Mouse (Mus musculus): ENCODE measurements around the gene Kif12. TPM values are rescaled to one million over a fixed set of nuclear protein-coding genes. Genes with fewer than 3 reads are reported as not detected.

Gene Kif12
- polyA plus RNA-seq, 1 experiment from 2014 or later: not detected

GRCm38 (mm10) chr4:63199366-63199765 is 27.4 kb upstream of the Kif12 start:
- Histone ChIP-seq H3K27me3 (no peaks in the 10 kb centered on the region), H3K4me1 (replicated peaks) (no peaks in the 10 kb centered on the region)
- 88% methylated on average over 5 of the region's 5 CpGs for WGBS

GRCm38 (mm10) chr4:63194366-63194765 is 22.4 kb upstream of the Kif12 start:
- Histone ChIP-seq H3K4me1 (replicated peaks) (no peaks in the 10 kb centered on the region), H3K36me3 (no peaks in the 10 kb centered on the region), H3K9ac (no peak overlapping the region), H3K4me3 (no peak overlapping the region), H3K27ac (replicated peaks) (no peak overlapping the region), H3K9me3 (no peaks in the 10 kb centered on the region), H3K4me2 (no peak overlapping the region), H3K27me3 (no peaks in the 10 kb centered on the region)
- no peak for ATAC-seq (ENCODE audit: low read depth)
- WGBS: 72% methylated on average over 2 of the region's 2 CpGs

More at GRCm38 (mm10) chr4:63199366-63199765, 27.4 kb upstream of the Kif12 start:
- Histone ChIP-seq H3K4me2 (no peak overlapping the region), H3K36me3 (no peaks in the 10 kb centered on the region), H3K9me3 (no peaks in the 10 kb centered on the region), H3K9ac (no peak overlapping the region), H3K4me3 (no peak overlapping the region), H3K27ac (replicated peaks) (no peak overlapping the region)
- ATAC-seq (ENCODE audit: low read depth): no peak

GRCm38 (mm10) chr4:63191641-63192040 is 19.7 kb upstream of the Kif12 start:
- Histone ChIP-seq H3K36me3 (no peaks in the 10 kb centered on the region), H3K9ac (no peak overlapping the region), H3K4me1 (replicated peaks) (no peaks in the 10 kb centered on the region), H3K27ac (replicated peaks) (no peak overlapping the region), H3K4me3 (no peak overlapping the region), H3K27me3 (no peaks in the 10 kb centered on the region), H3K9me3 (no peaks in the 10 kb centered on the region), H3K4me2 (no peak overlapping the region)
- ATAC-seq (ENCODE audit: low read depth): no peak
- 78% methylated on average over 5 of the region's 5 CpGs for WGBS

GRCm38 (mm10) chr4:63186281-63186870 is 14.4 kb upstream of the Kif12 start:
- no peaks in the 10 kb centered on the region for H3K9me3 ChIP-seq
- peak; percentile 44; the same call in 1 of the 2 replicates for ATAC-seq (ENCODE audit: low read depth)
- H3K4me1 ChIP-seq (replicated peaks): peaks cover 5% of the 10 kb centered on the region; the same call in 1 of the 2 replicates
- 35% methylated on average over 21 of the region's 21 CpGs for WGBS
- H3K36me3 ChIP-seq: no peaks in the 10 kb centered on the region
- H3K4me3 ChIP-seq: no peak overlapping the region
- H3K4me2 ChIP-seq: no peak overlapping the region
- H3K27me3 ChIP-seq: no peaks in the 10 kb centered on the region
- H3K27ac ChIP-seq (replicated peaks): no peak overlapping the region
- no peak overlapping the region for H3K9ac ChIP-seq

- 12% methylated on average over 5 of the region's 5 CpGs for WGBS
- H3K4me2 ChIP-seq: no peak overlapping the region
- no peaks in the 10 kb centered on the region for H3K27me3 ChIP-seq
- H3K27ac ChIP-seq (replicated peaks): no peak overlapping the region
- H3K36me3 ChIP-seq: no peaks in the 10 kb centered on the region
- peaks cover 5% of the 10 kb centered on the region; the same call in 1 of the 2 replicates for H3K4me1 ChIP-seq (replicated peaks)
- no peaks in the 10 kb centered on the region for H3K9me3 ChIP-seq
- peak; percentile 92 for ATAC-seq (ENCODE audit: low read depth)
- no peak overlapping the region for H3K9ac ChIP-seq
- H3K4me3 ChIP-seq: no peak overlapping the region
These were observed 9.6 kb upstream of the Kif12 start for GRCm38 (mm10) chr4:63181556-63181955.

GRCm38 (mm10) chr4:63171122-63171521 is 809 bp downstream of the Kif12 start:
- Histone ChIP-seq H3K27me3 (peaks cover 18% of the 10 kb centered on the region), H3K27ac (replicated peaks) (no peak overlapping the region), H3K36me3 (no peaks in the 10 kb centered on the region), H3K4me2 (no peak overlapping the region), H3K4me3 (no peak overlapping the region), H3K4me1 (replicated peaks) (no peaks in the 10 kb centered on the region), H3K9me3 (no peaks in the 10 kb centered on the region), H3K9ac (no peak overlapping the region)
- no peak for ATAC-seq (ENCODE audit: low read depth)
- 57% methylated on average over 24 of the region's 24 CpGs for WGBS

- Histone ChIP-seq H3K27ac (replicated peaks) (no peak overlapping the region), H3K27me3 (peaks cover 18% of the 10 kb centered on the region), H3K4me1 (replicated peaks) (no peaks in the 10 kb centered on the region), H3K4me3 (no peak overlapping the region), H3K36me3 (no peaks in the 10 kb centered on the region), H3K9me3 (no peaks in the 10 kb centered on the region), H3K4me2 (no peak overlapping the region), H3K9ac (no peak overlapping the region)
- no peak for ATAC-seq (ENCODE audit: low read depth)
- 94% methylated on average over 4 of the region's 4 CpGs for WGBS
These were observed 1.9 kb downstream of the Kif12 start for GRCm38 (mm10) chr4:63170061-63170460.

GRCm38 (mm10) chr4:63166323-63166722 is 5.6 kb downstream of the Kif12 start:
- no peak overlapping the region for H3K9ac ChIP-seq
- H3K4me3 ChIP-seq: no peak overlapping the region
- no peaks in the 10 kb centered on the region for H3K4me1 ChIP-seq (replicated peaks)
- peaks cover 11% of the 10 kb centered on the region for H3K27me3 ChIP-seq
- H3K27ac ChIP-seq (replicated peaks): no peak overlapping the region
- H3K4me2 ChIP-seq: no peak overlapping the region
- 86% methylated on average over 5 of the region's 5 CpGs for WGBS
- H3K9me3 ChIP-seq: no peaks in the 10 kb centered on the region
- no peaks in the 10 kb centered on the region for H3K36me3 ChIP-seq
- no peak for ATAC-seq (ENCODE audit: low read depth)

- Histone ChIP-seq H3K9me3 (no peaks in the 10 kb centered on the region), H3K27ac (replicated peaks) (no peak overlapping the region), H3K27me3 (0 out of 2 replicates have a peak, but pooled peaks cover 4% of the 10 kb centered on the region), H3K4me3 (no peak overlapping the region), H3K4me1 (replicated peaks) (no peaks in the 10 kb centered on the region), H3K36me3 (no peaks in the 10 kb centered on the region), H3K4me2 (no peak overlapping the region), H3K9ac (no peak overlapping the region)
- no peak for ATAC-seq (ENCODE audit: low read depth)
- 85% methylated on average over 4 of the region's 4 CpGs for WGBS
These were observed 6.3 kb downstream of the Kif12 start for GRCm38 (mm10) chr4:63165636-63166035.

- Histone ChIP-seq H3K27me3 (no peaks in the 10 kb centered on the region), H3K4me1 (replicated peaks) (no peaks in the 10 kb centered on the region), H3K9ac (no peak overlapping the region), H3K4me3 (no peak overlapping the region), H3K4me2 (no peak overlapping the region), H3K36me3 (no peaks in the 10 kb centered on the region), H3K9me3 (no peaks in the 10 kb centered on the region), H3K27ac (replicated peaks) (no peak overlapping the region)
- peak; percentile 92 for ATAC-seq (ENCODE audit: low read depth)
- WGBS: 17% methylated on average over 5 of the region's 5 CpGs
These were observed 12.9 kb downstream of the Kif12 start for GRCm38 (mm10) chr4:63158961-63159592.

GRCm38 (mm10) chr4:63158192-63158591 is 13.7 kb downstream of the Kif12 start:
- no peaks in the 10 kb centered on the region for H3K27me3 ChIP-seq
- H3K27ac ChIP-seq (replicated peaks): no peak overlapping the region
- no peaks in the 10 kb centered on the region for H3K9me3 ChIP-seq
- no peak overlapping the region for H3K4me3 ChIP-seq
- WGBS: 91% methylated on average over 7 of the region's 7 CpGs
- H3K4me2 ChIP-seq: no peak overlapping the region
- peak; percentile 38; the same call in 1 of the 2 replicates for ATAC-seq (ENCODE audit: low read depth)
- no peaks in the 10 kb centered on the region for H3K36me3 ChIP-seq
- no peak overlapping the region for H3K9ac ChIP-seq
- no peaks in the 10 kb centered on the region for H3K4me1 ChIP-seq (replicated peaks)

- Histone ChIP-seq H3K36me3 (no peaks in the 10 kb centered on the region), H3K4me3 (no peak overlapping the region), H3K4me2 (no peak overlapping the region), H3K9me3 (no peaks in the 10 kb centered on the region), H3K27me3 (no peaks in the 10 kb centered on the region), H3K4me1 (replicated peaks) (no peaks in the 10 kb centered on the region), H3K9ac (no peak overlapping the region), H3K27ac (replicated peaks) (no peak overlapping the region)
- 60% methylated on average over 8 of the region's 8 CpGs for WGBS
- ATAC-seq (ENCODE audit: low read depth): no peak
These were observed 15.0 kb downstream of the Kif12 start for GRCm38 (mm10) chr4:63156726-63157634.
